Mouse (Mus musculus): ENCODE results near the gene Dmgdh.
A peak's percentile ranks its signal among the peaks of the same experiment; 100 is the strongest.

The Dmgdh gene

DNA sequence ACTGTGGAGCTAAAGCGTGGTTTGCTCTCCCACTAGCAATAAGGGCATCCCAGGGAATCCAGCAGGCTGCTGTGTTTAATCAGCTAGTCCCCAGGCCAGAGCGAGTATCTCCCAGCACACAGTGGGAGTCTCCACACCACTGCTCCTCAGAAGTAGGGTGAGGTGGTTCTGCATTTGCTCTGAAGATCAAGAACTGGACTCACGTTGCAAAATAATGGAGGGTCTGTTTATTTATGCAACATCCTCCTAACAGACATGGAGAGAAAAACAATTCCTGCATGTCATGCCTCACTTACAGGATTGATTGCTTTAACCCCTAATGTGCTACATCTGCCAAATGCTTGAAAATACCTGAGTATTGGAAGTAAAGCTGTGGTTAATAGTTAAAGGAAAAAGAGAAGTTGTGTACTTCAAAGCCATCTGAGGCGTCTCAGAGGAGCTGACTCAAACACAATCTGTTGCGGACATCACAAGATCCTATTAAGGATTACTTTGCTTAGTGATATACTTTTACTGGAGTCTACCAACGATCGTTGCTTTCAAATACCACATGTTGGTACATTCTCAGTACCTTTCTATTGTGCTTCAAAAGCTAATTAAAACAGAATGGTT, 99.6 kb downstream of the Dmgdh start:
- DNase-seq = no peak

DNA sequence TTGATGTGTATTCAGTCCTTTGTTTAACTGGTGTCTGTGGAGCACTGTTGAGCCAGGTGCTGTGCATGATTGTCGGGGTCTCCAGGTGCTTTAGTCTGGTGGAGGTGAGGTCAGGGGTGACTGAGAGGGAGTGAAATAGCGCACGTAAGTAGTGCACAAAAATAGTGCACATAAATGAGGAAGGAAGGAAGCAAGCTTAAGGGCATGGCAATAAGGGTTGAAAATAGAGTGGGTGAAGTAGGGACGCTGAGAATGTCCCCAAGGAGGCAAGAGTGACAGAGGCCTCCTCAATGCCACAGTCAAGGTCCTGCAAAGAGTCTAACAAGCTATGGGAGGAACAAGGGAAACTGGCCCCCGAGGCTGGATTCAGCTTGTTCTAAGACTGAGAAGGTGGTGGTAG, 108.6 kb downstream of the Dmgdh start:
- DNase-seq = no peak

DNA sequence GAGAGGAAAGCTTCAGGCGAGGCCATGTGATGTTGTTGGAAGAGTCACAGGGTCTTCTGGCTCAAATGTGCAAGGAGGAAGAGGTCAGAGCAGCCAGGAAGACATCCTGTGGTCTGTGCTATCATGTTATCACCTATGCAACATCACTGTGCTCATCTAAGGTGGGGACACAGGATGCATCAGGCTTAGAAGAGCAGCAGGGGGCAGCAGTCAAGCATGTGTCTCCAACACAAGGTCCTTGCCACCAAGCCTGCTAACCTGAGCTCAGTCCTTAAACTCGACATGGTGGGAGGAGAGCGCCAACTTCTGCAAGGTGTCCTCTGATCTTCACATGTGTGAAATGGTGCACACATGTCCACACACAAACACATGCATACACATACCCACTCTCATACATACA, 111.1 kb downstream of the Dmgdh start:
- DNase-seq = no peak

DNA sequence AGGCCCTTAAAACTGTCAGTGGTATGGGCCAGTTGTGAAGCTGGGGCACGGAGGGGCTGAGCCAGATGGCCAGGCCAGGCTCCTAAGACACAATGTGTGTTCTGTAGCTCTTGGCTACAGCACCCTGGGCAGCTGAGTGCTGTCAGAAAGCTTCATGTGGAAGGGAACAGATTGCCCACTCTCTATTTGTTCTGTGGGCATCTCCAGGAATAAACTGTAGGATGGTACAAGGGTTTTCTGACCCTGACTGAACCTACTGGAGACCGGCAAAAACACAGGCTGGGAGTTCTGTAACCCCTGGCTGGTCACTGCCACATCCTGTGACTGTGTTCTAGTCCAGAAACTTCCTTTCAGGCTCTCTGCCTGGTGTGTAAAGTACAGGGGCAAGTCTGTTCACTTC, 111.8 kb downstream of the Dmgdh start:
- DNase-seq = peak; percentile 66

DNA sequence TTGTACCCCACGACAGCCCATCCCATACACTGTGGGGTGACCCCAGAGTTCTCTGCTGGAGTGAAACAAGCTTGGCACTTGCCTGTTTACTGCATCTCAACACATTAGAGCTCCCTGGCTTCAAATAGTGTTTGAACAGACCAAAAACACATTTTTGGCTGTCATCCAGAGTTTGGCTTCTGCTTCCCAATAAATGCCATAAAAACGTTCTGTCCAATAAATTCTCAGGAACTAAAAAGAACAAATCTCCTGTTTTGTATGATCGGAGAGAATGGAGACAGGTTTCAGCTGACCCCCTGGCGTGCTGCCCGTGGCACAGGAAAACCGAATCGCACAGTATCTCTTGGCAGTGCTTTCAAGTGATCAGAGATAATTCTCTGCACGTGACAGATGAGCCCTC, 113.4 kb downstream of the Dmgdh start:
- DNase-seq = peak; percentile 69

DNA sequence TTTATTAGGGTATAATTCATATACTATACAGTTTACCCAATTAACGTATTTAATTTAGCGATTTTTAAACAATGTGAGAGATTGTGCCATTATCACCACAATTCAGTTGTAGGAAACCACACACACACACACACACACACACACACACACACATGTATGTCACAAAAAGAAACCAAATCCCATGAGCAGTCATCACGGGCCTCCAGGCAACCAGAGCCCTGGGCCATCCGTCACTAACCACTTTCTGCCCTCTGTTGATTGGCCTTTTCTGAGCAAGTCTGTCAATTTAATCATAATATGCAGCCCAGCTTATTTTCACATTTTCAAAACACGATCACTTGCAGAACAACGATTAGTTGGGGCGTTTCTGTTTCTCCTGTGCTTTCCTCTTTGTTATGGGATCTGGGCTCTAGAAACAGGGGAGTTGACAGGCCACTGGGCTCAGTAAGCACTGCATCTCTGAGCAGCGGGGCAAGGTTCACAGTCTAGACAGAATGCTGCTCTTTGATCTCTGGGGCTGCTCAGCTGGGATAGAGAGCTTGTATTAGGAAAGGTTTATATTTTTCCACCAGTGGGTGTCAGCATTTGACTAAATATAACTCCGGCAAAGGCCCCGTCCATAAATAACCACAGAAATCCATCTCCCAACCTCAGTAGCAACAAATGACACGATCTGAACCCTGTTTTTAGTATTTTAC, 118.9 kb downstream of the Dmgdh start:
- DNase-seq = no peak

DNA sequence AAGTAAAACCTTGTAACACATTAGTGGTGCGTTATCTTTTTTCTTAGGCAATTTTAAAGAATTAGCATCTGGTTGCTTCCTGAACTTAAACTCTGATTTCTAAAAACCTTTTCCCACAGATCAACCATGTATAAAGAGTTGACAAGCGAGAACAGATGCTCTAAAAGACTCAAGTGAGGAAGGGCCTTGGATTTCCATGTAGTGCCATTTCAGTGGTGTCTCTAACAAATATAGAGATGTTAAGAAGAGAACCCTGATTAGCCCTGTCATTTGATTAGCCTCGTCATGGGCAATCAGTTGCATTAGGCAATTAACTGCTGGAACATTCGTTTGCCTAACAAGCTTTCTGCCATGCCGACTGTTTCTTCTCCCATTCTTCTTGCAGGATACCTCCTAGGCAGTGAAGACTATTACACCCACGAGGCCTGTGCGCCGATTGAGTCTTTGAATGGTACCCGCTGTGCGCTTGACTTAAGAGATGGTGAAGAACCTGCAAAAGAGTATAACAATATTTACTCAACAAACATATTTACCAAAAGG, 119.5 kb downstream of the Dmgdh start:
- DNase-seq = no peak

DNA sequence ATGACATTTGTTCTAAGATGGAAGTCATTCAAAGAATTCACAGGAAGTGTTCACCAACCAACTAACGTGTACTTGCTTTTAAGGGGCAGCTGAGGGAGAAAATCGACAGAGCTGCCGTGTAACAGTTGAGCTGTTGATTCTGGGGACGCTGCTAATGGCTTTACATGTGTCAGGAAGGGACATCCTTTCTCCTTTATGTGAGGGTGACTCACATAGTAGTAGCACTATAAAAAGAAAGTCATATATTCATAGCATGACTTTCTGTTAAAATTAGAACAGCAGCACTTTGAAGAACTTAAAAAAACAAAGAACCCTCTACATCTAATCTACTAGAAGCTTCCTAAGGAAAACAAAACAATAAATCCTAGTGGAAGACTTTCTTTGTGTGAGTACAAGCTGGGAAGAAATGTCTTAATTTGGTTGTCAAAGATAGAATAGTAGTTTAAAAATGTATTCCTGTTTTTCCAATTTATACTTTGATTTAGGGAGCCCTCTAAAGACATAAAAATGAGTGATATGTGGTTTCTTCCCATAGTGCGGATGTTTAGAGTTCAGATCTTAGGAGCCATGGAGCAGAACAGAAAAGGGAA, 122.9 kb downstream of the Dmgdh start:
- no peak for DNase-seq

All from cerebellum, adult 9-11 months (tissue).